ENCODE assay signal across 16 mouse cellular contexts in the genomic region with DNA sequence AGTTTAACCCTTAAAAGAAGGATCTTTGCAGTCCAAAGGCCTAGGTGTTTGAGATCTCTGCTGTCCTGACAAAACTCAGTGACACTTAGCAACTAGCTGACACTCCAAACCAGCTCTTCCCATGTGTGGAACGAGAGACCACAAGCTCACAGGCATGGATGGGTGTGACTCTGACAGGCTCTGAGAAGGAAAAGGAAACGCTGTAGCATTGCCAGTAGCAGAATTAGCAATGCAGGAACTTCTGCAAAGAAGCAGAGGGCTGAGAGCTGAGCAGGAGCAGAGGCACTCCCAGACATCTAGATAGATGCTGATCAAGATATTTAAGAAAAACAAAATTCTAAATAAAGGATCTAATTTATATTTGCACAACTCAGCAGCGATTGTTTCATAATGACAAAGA.
"Had no signal": no experiment of that assay in that cellular context is flagged by ENCODE, and none has a peak within 500 bp of the region (broad histone marks: within the 10 kb centered on the region; RNA-seq: fewer than 3 reads in every experiment).

No protein-coding gene starts in this region.

- H3K9me3 ChIP-seq: midbrain, embryonic 10.5 days; midbrain, embryonic 12.5 days; midbrain, embryonic 15.5 days; neural tube, embryonic 12.5 days had no signal

- H3K4me1 ChIP-seq: midbrain, embryonic 15.5 days had no signal

- H3K36me3 ChIP-seq: midbrain, embryonic 10.5 days; midbrain, embryonic 12.5 days; midbrain, embryonic 15.5 days; neural tube, embryonic 12.5 days had no signal

- H3K27ac ChIP-seq: midbrain, embryonic 10.5 days; midbrain, embryonic 12.5 days; midbrain, embryonic 15.5 days; neural tube, embryonic 12.5 days had no signal

- H3K9ac ChIP-seq: lung, embryonic 14.5 days; midbrain, embryonic 12.5 days; midbrain, embryonic 15.5 days; neural tube, embryonic 12.5 days had no signal

- H3K4me3 ChIP-seq: midbrain, embryonic 10.5 days; midbrain, embryonic 12.5 days; midbrain, embryonic 15.5 days; neural tube, embryonic 12.5 days had no signal

- DNase-seq: lung, adult 18-20 months; lung, embryonic 14.5 days; lung, postnatal 10 days; lung, postnatal 4 days; retina, postnatal 1 day; right cerebral cortex, adult 18-20 months; right cerebral cortex, postnatal 25 days; right cerebral cortex, postnatal 4 days; spleen, adult 18-20 months; thymus, adult 18-20 months; thymus, postnatal 14 days; thymus, postnatal 36 days had no signal

- H3K27me3 ChIP-seq: midbrain, embryonic 12.5 days; midbrain, embryonic 15.5 days; neural tube, embryonic 12.5 days had no signal

- ATAC-seq: midbrain, embryonic 15.5 days had no signal

- H3K4me2 ChIP-seq: lung, embryonic 14.5 days; midbrain, embryonic 12.5 days; midbrain, embryonic 15.5 days; neural tube, embryonic 12.5 days had no signal
